Mouse (Mus musculus) granulocyte monocyte progenitor cell, adult 5-6 weeks (primary cell): ENCODE data around the gene Npas3. TPM values are rescaled to one million over a fixed set of nuclear protein-coding genes. Genes with fewer than 3 reads are reported as not detected.

Experiments used
- ATAC-seq: replicated peaks from 2 replicates; pipeline ENCODE4 v1.8.0; 2016; ENCODE audit warnings: mild to moderate bottlenecking, moderate TSS enrichment, inconsistent platforms; ENCODE audit not compliant: poor library complexity, severe bottlenecking
- total RNA-seq, 2 experiments: library from RNA; stranded (forward) in 1 of 2; stranded (reverse) in 1 of 2; fragments of 200-712, 200-1000 nt in 1 of 2; fragments of >200 nt in 1 of 2; fragmentation: Nextera tagmentation in 1 of 2; gene quantifications; 2 replicates each; pipeline ENCODE4 v1.2.3; 2014 to 2017

Npas3 gene
- total RNA-seq, 2 experiments from 2014 or later, result 14.0 TPM; not detected in 1

- ATAC-seq, result no peak
Observed at GRCm38 (mm10) chr12:53754236-53754635, 505.8 kb downstream of the Npas3 start.

GRCm38 (mm10) chr12:53757631-53758030 is 509.2 kb downstream of the Npas3 start:
- ATAC-seq, result no peak

- ATAC-seq, result no peak
Observed at GRCm38 (mm10) chr12:53758356-53758755, 509.9 kb downstream of the Npas3 start.

GRCm38 (mm10) chr12:53764143-53764542 is 515.7 kb downstream of the Npas3 start:
- ATAC-seq, result no peak

GRCm38 (mm10) chr12:53768392-53768791 is 519.9 kb downstream of the Npas3 start:
- ATAC-seq, result no peak

GRCm38 (mm10) chr12:53771394-53771936 is 523.0 kb downstream of the Npas3 start:
- ATAC-seq, result no peak

- no peak for ATAC-seq
Observed at GRCm38 (mm10) chr12:53781850-53782552, 533.5 kb downstream of the Npas3 start.

GRCm38 (mm10) chr12:53789501-53789900 is 541.0 kb downstream of the Npas3 start:
- no peak for ATAC-seq

GRCm38 (mm10) chr12:53794718-53795400 is 546.4 kb downstream of the Npas3 start:
- no peak for ATAC-seq

GRCm38 (mm10) chr12:53801831-53802230 is 553.4 kb downstream of the Npas3 start:
- no peak for ATAC-seq

- no peak for ATAC-seq
Observed at GRCm38 (mm10) chr12:53802381-53802780, 553.9 kb downstream of the Npas3 start.

- ATAC-seq, result no peak
Observed at GRCm38 (mm10) chr12:53810081-53810480, 561.6 kb downstream of the Npas3 start.

GRCm38 (mm10) chr12:53814291-53814690 is 565.8 kb downstream of the Npas3 start:
- ATAC-seq, result no peak

GRCm38 (mm10) chr12:53819982-53820381 is 571.5 kb downstream of the Npas3 start:
- no peak for ATAC-seq

GRCm38 (mm10) chr12:53822881-53823280 is 574.4 kb downstream of the Npas3 start:
- no peak for ATAC-seq

GRCm38 (mm10) chr12:53825251-53825650 is 576.8 kb downstream of the Npas3 start:
- no peak for ATAC-seq

- no peak for ATAC-seq
Observed at GRCm38 (mm10) chr12:53825898-53826605, 577.6 kb downstream of the Npas3 start.

GRCm38 (mm10) chr12:53826812-53827211 is 578.3 kb downstream of the Npas3 start:
- ATAC-seq, result no peak

GRCm38 (mm10) chr12:53832590-53832989 is 584.1 kb downstream of the Npas3 start:
- ATAC-seq, result no peak

GRCm38 (mm10) chr12:53833348-53833747 is 584.9 kb downstream of the Npas3 start:
- no peak for ATAC-seq
